Mouse (Mus musculus): ENCODE measurements around the gene Gzmn.
"Not testable (repeated sequence)": the region's sequence is repeated elsewhere in the genome, so short reads cannot be mapped to it uniquely, and the experiment has no call there.

The Gzmn gene

GRCm38 (mm10) chr14:56174499-56174898 is at the start of gene Gzmn:
Gzmn (minus strand) TSS chr14:56174599.
- DNase-seq: no peak

GRCm38 (mm10) chr14:56211317-56211716 is 36.9 kb upstream of the Gzmn start, which contains the start of gene Gzmf:
Gzmf (minus strand) TSS chr14:56211417.
- DNase-seq: no peak

GRCm38 (mm10) chr14:56205613-56206012 is 31.2 kb upstream of the Gzmn start:
- DNase-seq: no peak

- DNase-seq: peak; percentile 39 to 55
Measured at GRCm38 (mm10) chr14:56205021-56205420, 30.6 kb upstream of the Gzmn start.

GRCm38 (mm10) chr14:56203975-56204374 is 29.6 kb upstream of the Gzmn start:
- DNase-seq: peak; percentile 56 to 65

DNA sequence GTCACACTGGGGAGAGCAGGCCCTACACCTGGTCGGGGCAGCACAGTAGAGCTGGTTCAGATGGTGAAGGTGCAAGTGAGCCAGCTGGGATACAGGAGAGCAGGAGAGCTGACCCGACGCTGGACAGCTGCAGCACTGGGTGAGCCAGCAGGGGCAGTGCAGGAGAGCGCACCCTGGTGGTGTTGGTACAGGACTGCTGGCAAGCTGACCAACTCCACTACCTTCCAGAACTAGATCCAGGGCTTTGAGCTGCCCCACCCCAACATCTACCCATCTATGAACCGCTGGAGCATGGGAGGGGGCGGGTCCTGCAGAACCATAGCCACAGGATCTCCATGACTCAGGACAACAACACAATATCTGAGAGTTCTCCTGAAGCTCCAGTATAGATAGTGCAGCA is 12.5 kb upstream of the Gzmn start:
- no peak for DNase-seq

DNA sequence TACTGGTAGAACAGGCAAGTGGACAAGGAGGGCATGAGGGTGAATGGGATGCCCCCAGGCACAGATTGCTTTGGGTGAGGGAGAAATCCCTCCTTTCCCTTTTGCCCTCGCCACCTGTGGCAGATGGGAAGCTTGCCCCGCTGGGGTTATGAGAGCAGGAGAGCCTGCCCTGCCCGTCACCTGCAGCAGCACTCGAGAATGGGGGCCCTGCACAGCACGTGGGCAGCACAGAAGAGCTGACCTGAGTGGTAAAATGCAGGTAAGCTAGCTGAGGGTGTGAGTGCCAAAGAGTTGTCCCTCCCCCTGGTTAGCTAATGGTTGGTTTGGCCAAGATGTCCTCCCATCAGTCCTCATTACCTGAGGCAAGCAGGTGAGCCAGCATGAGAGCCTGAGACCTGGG is 12.1 kb upstream of the Gzmn start:
- no peak for DNase-seq

DNA sequence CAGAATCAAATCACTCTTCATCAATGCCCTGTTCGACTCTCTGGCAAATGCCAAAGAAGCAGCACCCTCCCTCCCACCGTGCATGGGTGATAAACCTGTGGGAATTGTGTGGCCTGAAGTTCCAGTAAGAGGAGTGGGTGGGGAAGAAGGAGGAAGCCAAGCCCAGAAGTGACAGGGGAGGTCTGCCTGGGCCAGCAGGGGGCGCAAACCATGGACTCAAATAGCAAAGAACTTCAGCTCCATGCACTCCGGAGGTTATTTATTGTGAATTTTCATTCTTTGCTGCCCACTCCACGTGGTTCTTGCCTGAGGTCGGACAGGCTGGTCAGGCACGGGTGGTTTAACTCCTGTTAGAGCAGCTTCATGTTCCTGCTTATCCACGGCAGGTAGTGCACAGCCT is 3.3 kb upstream of the Gzmn start:
- DNase-seq: peak; percentile 31 to 44

- DNase-seq: no peak
Measured at GRCm38 (mm10) chr14:56173396-56173795, 1.0 kb downstream of the Gzmn start.

- DNase-seq: no peak
Measured at GRCm38 (mm10) chr14:56172744-56173143, 1.7 kb downstream of the Gzmn start.

- DNase-seq: no peak
Measured at GRCm38 (mm10) chr14:56168009-56168408, 6.4 kb downstream of the Gzmn start.

DNA sequence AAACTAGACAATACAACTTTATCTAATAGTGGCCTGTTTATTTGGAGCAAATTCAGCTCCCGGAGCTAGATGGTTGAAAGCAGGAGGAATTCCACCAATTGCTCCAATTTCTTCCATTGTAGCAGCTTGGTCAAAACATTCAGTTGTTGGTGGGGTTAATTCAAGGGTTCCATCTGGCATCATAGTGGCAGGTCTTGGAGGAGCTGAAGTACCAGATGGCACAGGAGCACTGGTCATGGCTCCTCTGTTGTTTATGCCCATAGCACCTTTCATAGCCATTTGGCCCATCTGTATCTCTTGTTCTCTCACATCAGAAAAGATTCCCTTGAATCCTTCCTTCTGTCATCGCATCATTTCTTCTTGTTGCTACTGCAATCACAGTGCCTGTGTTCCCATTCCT is 12.3 kb downstream of the Gzmn start:
- DNase-seq: no peak

DNA sequence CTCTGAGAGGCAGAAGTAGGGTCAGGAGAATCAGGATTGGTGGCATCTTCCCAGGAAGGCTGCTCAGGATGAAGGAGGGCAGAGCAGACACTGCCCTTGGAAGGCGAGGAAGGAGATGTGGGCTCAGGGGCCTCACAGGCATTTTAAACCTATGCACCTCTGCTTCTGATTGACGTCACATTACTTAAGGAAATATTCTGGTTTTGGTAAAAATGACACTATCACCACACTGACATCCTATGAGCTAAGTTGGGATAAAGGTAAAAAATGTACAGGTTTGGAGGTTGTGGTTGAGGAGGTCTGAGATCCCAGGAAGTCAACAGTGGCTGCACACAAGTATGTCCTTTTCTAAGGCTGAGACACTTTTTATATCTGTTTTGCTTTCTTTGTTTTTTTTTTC is 14.9 kb downstream of the Gzmn start, which contains the start of gene Gzmg:
Gene Gzmg, minus strand, starts transcription at position 101 of the 400 bp plus-strand sequence.
- not testable (repeated sequence) for DNase-seq

DNA sequence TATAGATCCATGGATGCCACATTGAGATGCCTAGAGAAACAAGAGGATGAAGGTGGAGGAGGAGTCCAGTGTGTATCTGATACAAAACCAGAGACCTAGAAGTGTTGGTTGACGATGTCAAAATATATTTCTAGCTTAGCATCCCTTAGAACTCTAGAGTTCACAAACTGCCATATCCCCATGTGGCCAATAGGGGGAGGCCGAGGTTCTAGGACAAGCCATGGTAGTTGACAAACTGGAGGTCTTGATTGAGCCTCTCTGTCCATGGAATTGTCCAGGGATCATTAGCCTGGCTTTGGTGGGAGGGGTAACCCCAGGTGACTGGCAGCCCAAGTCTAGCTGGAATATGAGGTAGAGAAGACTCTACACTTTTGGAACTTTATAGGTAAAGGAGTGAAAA is 19.1 kb downstream of the Gzmn start:
- no peak for DNase-seq

GRCm38 (mm10) chr14:56133675-56134074 is 40.7 kb downstream of the Gzmn start:
- not testable (repeated sequence) for DNase-seq

DNA sequence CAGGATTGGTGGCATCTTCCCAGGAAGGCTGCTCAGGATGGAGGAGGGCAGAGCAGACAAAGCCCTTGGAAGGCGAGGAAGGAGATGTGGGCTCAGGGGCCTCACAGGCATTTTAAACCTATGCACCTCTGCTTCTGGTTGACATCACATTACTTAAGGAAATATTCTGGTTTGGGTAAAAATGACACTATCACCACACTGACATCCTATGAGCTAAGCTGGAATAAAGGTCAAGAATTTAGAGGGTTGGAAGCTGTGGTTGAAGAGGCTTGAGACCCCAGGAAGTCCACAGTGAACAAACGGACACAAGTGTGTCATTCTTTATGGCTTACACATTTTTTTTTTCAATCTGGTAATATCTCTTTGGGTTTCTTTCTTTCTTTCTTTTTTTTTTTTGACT is 41.9 kb downstream of the Gzmn start, which contains the start of gene Gzmd:
Gene Gzmd, minus strand, starts transcription at position 101 of the 400 bp plus-strand sequence.
- DNase-seq: not testable (repeated sequence)

DNA sequence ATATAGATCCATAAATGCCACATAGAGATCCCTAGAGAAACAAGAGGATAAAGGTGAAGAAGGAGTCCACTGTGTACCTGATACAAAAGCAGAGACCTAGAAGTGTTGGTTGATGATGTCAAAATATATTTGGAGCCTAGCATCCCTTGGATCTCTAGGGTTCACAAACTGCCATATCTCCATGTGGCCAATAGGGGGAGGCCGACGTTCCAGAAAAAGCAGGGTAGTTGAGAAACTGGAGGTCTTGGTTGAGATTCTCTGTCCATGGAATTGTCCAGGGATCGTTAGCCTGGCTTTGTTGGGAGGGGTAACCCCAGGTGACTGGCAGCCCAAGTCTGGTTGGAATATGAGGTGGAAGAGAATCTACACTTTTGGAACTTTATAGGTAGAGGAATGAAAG is 46.1 kb downstream of the Gzmn start:
- DNase-seq: no peak

DNA sequence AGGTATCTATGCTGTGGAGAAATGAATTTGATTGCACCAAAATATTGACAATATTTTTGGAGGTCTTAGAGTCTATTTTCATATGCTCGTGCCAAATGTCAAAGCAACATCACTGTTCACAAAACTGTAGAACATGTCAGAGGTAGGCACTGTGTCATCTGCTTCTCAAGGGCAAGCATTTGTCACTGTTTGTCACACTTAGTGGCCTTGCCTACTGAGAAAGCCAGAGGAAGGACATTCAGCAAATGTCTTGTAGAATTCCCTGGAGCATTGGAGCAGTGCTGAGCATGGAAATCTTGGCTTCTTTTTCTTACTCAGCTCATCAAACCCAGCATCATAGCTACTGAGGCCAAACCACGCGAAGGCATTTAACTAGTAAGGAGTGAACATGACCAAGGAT is 50.9 kb downstream of the Gzmn start:
- no peak for DNase-seq

DNA sequence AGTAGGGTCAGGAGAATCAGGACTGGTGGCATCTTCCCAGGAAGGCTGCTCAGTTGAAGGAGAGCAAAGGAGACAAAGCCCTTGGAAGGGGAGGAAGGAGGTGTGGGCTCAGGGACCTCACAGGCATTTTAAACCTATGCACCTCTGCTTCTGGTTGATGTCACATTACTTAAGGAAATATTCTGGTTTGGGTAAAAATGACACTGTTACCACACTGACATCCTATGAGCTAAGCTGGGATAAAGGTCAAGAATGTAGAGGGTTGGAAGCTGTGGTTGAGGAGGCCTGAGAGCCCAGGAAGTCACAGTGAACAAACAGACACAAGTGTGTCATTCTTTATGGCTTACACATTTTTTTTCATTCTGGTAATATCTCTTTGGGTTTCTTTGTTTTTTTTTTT is 53.9 kb downstream of the Gzmn start, which contains the start of gene Gzme:
Gene Gzme, minus strand, starts transcription at position 101 of the 400 bp plus-strand sequence.
- DNase-seq: no peak
